Mouse (Mus musculus) stomach, embryonic 15.5 days (tissue): Measurements from ENCODE around the gene Cenpx. TPM values are rescaled to one million over a fixed set of nuclear protein-coding genes. Genes with fewer than 3 reads are reported as not detected.
A peak's percentile ranks its signal among the peaks of the same experiment; 100 is the strongest.

Source experiments
- ATAC-seq: fragments of 200-750 bp; cut with Nextera tagmentation; 2 replicates; pipeline ENCODE4 v1.8.0; 2017; ENCODE audit warnings: low read depth, moderate number of reproducible peaks, moderate TSS enrichment; ENCODE audit not compliant: insufficient read depth, low FRiP score
- H3K27ac ChIP-seq: fragments of 300-500 bp; sonication (generic); 2 replicates; pipeline ENCODE4 v1.5.1; 2015; ENCODE audit warnings: mild to moderate bottlenecking, inconsistent platforms
- H3K27me3 ChIP-seq: fragments of 300-500 bp; sonication (generic); replicated peaks from 2 replicates; pipeline ENCODE4 v1.6.1; 2015; ENCODE audit warnings: inconsistent platforms
- H3K36me3 ChIP-seq: fragments of 300-500 bp; sonication (generic); 2 replicates; pipeline ENCODE4 v1.6.1; 2015; ENCODE audit warnings: inconsistent platforms
- H3K4me1 ChIP-seq: fragments of 300-500 bp; sonication (generic); 2 replicates; pipeline ENCODE4 v1.6.1; 2015; ENCODE audit warnings: inconsistent platforms
- H3K4me2 ChIP-seq: fragments of 300-500 bp; sonication (generic); 2 replicates; pipeline ENCODE4 v1.6.1; 2015; ENCODE audit warnings: mild to moderate bottlenecking, inconsistent platforms
- H3K4me3 ChIP-seq: fragments of 300-500 bp; sonication (generic); replicated peaks from 2 replicates; pipeline ENCODE4 v1.5.1; 2015; ENCODE audit warnings: inconsistent platforms
- H3K9ac ChIP-seq: fragments of 300-500 bp; sonication (generic); 2 replicates; pipeline ENCODE4 v1.6.1; 2015; ENCODE audit warnings: inconsistent platforms
- H3K9me3 ChIP-seq: fragments of 300-500 bp; sonication (generic); 2 replicates; pipeline ENCODE4 v1.6.1; 2016; ENCODE audit warnings: inconsistent platforms
- WGBS: fragments of 180-500 bp; shearing (Covaris S2); methylation state at CpG from one replicate; pipeline ENCODE4 v1.1.7; 2015; 5-methylcytosine and 5-hydroxymethylcytosine counted together
- polyA plus RNA-seq: library from polyadenylated mRNA; unstranded; fragments of >200 nt; fragmentation: Nextera tagmentation; extraction: Ambion mirVana; gene quantifications from 2 replicates; pipeline ENCODE4 v1.2.1, GENCODE M21; 2015

Gene Cenpx
- polyA plus RNA-seq, 1 experiment from 2014 or later: 158 TPM

GRCm38 (mm10) chr11:120709551-120709950 is 4.0 kb downstream of the Cenpx start:
- H3K4me2 ChIP-seq: no peak overlapping the region
- H3K9ac ChIP-seq: no peak overlapping the region
- H3K27ac ChIP-seq: peak overlapping the region; percentile 46
- H3K36me3 ChIP-seq: peaks cover 14% of the 10 kb centered on the region
- 57% methylated on average over 2 of the region's 2 CpGs for WGBS
- H3K4me3 ChIP-seq: no peak overlapping the region
- peaks cover 42% of the 10 kb centered on the region for H3K4me1 ChIP-seq
- no peaks in the 10 kb centered on the region for H3K27me3 ChIP-seq
- H3K9me3 ChIP-seq: no peaks in the 10 kb centered on the region
- no peak for ATAC-seq

DNA sequence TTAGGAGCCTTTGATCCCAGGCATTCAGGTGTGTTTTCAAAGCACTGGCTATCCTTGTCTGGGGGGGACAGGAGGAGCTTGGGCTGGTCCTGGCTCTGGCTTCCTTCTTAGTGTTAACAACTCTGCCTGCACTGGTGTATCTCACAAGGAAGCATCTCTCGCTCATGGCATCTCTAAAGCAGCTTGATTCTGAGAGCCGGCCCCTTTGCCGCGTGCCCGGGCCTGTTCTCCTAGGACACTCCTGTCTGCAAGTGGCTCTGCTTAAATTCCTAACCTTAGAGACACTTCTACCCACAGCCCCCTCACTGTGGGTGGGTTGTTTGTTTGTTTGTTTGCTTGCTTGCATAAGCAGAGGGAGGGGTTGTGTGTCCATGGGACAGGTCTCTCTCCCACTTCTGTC is 5.6 kb downstream of the Cenpx start:
- H3K9ac ChIP-seq: no peak overlapping the region
- peaks cover 46% of the 10 kb centered on the region for H3K4me1 ChIP-seq
- peak overlapping the region; percentile 46; the same call in 1 of the 2 replicates for H3K27ac ChIP-seq
- no peak overlapping the region for H3K4me3 ChIP-seq
- peaks cover 14% of the 10 kb centered on the region for H3K36me3 ChIP-seq
- no peaks in the 10 kb centered on the region for H3K9me3 ChIP-seq
- whole genome bisulfite sequencing: 40% methylated on average over 5 of the region's 5 CpGs
- no peak for ATAC-seq
- no peaks in the 10 kb centered on the region for H3K27me3 ChIP-seq
- no peak overlapping the region for H3K4me2 ChIP-seq

- no peak overlapping the region for H3K4me3 ChIP-seq
- no peak overlapping the region for H3K9ac ChIP-seq
- peaks cover 39% of the 10 kb centered on the region for H3K4me1 ChIP-seq
- WGBS: 35% methylated on average over 11 of the region's 12 CpGs
- peaks cover 14% of the 10 kb centered on the region for H3K36me3 ChIP-seq
- no peaks in the 10 kb centered on the region for H3K27me3 ChIP-seq
- no peak overlapping the region for H3K4me2 ChIP-seq
- H3K9me3 ChIP-seq: no peaks in the 10 kb centered on the region
- no peak for ATAC-seq
- no peak overlapping the region; the same call in 1 of the 2 replicates for H3K27ac ChIP-seq
Observed at GRCm38 (mm10) chr11:120707225-120707624, 6.3 kb downstream of the Cenpx start.

DNA sequence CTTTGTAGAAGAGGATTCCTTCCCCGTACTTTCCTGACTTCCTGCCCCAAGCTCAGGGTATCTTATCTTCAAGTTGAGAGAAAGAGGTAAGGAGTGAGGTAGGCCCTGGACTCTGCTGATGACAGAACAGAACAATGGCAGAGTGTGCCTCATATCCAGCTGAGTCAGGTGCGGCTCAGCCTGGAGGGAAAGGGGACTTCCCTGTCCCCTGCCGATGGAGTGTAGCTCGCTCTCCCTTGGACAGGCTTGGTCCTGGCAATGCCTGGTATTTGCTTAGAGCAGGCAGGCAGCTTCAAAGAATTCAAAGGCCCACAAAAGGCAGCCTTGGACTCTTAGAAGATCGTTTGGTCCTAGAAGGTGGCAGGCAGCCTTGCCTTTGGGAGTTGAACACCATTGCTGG is 7.4 kb downstream of the Cenpx start:
- peaks cover 36% of the 10 kb centered on the region for H3K4me1 ChIP-seq
- ATAC-seq: 0 out of 2 replicates have a peak, but pooled peaks have one; percentile 24

DNA sequence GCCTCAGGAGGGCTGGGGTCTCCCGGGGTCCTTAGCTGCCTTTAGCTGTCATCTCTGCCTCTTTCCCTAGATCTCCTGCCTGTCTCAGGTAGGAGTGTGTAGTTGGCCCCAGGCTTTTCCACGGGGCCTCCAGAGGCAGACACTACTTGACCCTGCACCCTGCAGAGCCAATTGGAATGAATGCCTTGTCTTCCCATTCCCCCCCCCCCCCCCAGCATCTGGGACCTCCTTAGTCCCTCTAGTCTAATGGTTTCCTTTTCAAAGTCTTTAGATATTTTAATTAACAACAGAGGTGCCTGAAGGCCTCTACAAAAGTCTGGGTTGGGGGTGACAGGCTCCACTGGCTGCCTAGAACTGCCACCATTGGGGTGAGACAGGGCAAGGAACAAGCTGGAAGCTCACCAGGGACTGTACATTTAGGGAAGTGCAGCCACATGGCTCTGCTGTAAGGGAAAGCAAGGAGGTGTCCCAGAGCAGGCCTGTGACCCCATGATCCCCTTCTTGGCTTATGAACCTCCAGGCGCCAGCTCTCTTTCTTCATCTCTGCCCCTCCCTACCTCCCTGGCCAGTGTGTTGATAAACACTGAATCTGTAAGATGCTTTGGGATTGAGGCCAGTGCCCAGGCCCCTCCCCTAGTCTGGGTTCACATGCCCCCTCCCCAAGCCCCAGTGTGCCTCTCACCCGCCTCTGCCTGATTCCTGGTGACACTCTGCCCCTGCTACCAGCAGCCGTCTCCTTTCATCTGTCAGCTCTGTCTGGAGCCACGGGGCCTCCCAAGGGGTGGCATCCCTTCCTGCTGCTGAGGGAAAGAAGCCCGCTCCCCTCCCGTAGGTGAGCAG is 8.8 kb downstream of the Cenpx start:
- peaks cover 36% of the 10 kb centered on the region for H3K4me1 ChIP-seq
- H3K9ac ChIP-seq: no peak overlapping the region
- H3K36me3 ChIP-seq: peaks cover 13% of the 10 kb centered on the region; the same call in 1 of the 2 replicates
- WGBS: 35% methylated on average over 8 of the region's 8 CpGs
- no peak for ATAC-seq
- H3K27ac ChIP-seq: no peak overlapping the region; the same call in 1 of the 2 replicates
- H3K4me2 ChIP-seq: no peak overlapping the region
- no peaks in the 10 kb centered on the region for H3K9me3 ChIP-seq
- no peaks in the 10 kb centered on the region for H3K27me3 ChIP-seq
- H3K4me3 ChIP-seq: no peak overlapping the region

More for the DNA sequence above, 7.4 kb downstream of the Cenpx start:
- H3K9ac ChIP-seq: no peak overlapping the region
- H3K36me3 ChIP-seq: peaks cover 15% of the 10 kb centered on the region
- H3K27ac ChIP-seq: no peak overlapping the region
- H3K4me3 ChIP-seq: no peak overlapping the region
- 59% methylated on average over 5 of the region's 5 CpGs for WGBS
- H3K9me3 ChIP-seq: no peaks in the 10 kb centered on the region
- no peak overlapping the region for H3K4me2 ChIP-seq
- H3K27me3 ChIP-seq: no peaks in the 10 kb centered on the region

GRCm38 (mm10) chr11:120703696-120704454 is 9.7 kb downstream of the Cenpx start:
- Histone ChIP-seq H3K4me3 (no peak overlapping the region), H3K9me3 (no peaks in the 10 kb centered on the region), H3K27ac (no peak overlapping the region), H3K27me3 (no peaks in the 10 kb centered on the region), H3K4me2 (no peak overlapping the region), H3K36me3 (peaks cover 11% of the 10 kb centered on the region; the same call in 1 of the 2 replicates), H3K4me1 (peaks cover 30% of the 10 kb centered on the region), H3K9ac (no peak overlapping the region)
- ATAC-seq: 0 out of 2 replicates have a peak, but pooled peaks have one; percentile 8
- WGBS: 50% methylated on average over 15 of the region's 15 CpGs

- no peaks in the 10 kb centered on the region for H3K27me3 ChIP-seq
- H3K4me3 ChIP-seq: no peak overlapping the region
- H3K4me1 ChIP-seq: peaks cover 7% of the 10 kb centered on the region
- no peaks in the 10 kb centered on the region for H3K9me3 ChIP-seq
- H3K27ac ChIP-seq: peak overlapping the region; percentile 44
- WGBS: 55% methylated on average over 10 of the region's 10 CpGs
- 0 out of 2 replicates have a peak, but pooled peaks have one; percentile 16 for ATAC-seq
- no peak overlapping the region for H3K4me2 ChIP-seq
- peaks cover 8% of the 10 kb centered on the region; the same call in 1 of the 2 replicates for H3K36me3 ChIP-seq
- no peak overlapping the region for H3K9ac ChIP-seq
Observed at GRCm38 (mm10) chr11:120697741-120698140, 15.8 kb downstream of the Cenpx start.

DNA sequence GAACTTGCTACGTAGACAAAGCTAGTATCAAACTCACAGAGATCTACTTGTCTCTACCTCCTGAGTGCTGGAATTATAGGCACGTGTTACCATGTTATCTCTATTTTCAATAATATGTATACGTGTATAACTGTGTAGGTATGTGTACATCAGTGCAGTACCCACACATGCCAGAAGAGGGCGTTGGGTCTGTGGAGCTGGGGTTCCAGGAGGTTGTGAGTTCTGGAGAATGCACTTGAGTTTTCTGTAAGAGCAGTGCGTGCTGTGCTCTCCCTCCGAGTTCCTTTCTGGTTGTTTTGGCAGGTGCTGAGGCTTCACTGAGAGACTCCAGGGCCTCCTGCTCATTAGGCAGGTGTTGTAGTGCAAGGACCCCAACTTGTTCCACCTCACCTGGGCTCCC is 17.0 kb downstream of the Cenpx start:
- Histone ChIP-seq H3K9me3 (no peaks in the 10 kb centered on the region), H3K27me3 (no peaks in the 10 kb centered on the region), H3K9ac (no peak overlapping the region), H3K4me2 (no peak overlapping the region), H3K36me3 (peaks cover 8% of the 10 kb centered on the region; the same call in 1 of the 2 replicates), H3K4me1 (peaks cover 7% of the 10 kb centered on the region), H3K4me3 (no peak overlapping the region), H3K27ac (no peak overlapping the region)
- no peak for ATAC-seq
- WGBS: 92% methylated on average over 6 of the region's 6 CpGs

GRCm38 (mm10) chr11:120695641-120696040 is 17.9 kb downstream of the Cenpx start:
- WGBS: 39% methylated on average over 12 of the region's 12 CpGs

DNA sequence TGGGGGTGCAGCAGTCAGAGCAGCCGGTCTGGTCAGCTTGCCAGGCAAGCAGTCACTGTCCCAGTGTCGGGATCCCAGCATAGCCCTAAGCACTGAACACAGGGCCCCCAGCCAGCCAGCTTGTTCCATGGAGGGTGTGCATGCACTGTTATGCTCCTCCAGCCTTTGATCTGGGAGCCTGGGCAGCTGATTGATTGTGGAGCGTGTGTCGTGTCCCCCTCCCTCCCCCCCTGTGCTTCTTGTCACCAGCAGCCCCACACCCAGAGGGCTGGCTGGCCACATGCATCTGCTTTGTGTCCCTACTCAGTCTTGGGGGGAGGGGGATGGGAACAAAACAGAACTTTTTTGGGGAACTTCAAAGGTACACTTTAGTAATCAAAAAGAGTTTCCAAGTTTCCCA is 18.4 kb downstream of the Cenpx start:
- 0 out of 2 replicates have a peak, but pooled peaks cover 6% of the 10 kb centered on the region for H3K36me3 ChIP-seq

More at GRCm38 (mm10) chr11:120695641-120696040, 17.9 kb downstream of the Cenpx start:
- H3K27me3 ChIP-seq: no peaks in the 10 kb centered on the region
- peak overlapping the region; percentile 33 for H3K27ac ChIP-seq
- H3K9me3 ChIP-seq: no peaks in the 10 kb centered on the region
- H3K9ac ChIP-seq: no peak overlapping the region
- ATAC-seq: peak; percentile 7; the same call in 1 of the 2 replicates
- 0 out of 2 replicates have a peak, but pooled peaks cover 3% of the 10 kb centered on the region for H3K36me3 ChIP-seq
- H3K4me2 ChIP-seq: no peak overlapping the region
- H3K4me1 ChIP-seq: peaks cover 7% of the 10 kb centered on the region
- no peak overlapping the region for H3K4me3 ChIP-seq

DNA sequence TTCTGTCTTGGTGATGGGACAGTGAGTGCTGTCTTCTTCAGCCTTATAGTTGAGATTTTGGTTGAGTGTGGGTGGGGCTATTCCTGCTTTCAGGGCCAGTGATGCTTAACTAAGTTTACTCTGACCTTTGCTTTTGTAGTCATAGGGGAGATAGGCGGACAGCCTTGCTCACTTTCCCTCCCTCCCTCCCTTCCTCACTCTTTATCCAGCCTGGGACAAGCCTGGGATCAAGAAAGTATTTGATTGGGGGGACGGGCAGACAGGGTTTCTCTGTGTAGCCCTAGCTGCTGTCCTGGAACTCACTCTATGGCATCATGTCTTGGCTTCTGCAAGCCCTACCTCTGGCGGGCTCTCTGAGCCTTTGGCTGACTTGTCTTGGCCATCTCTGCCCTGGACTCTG is 20.1 kb downstream of the Cenpx start:
- Histone ChIP-seq H3K4me2 (no peak overlapping the region), H3K4me3 (no peak overlapping the region), H3K4me1 (peaks cover 7% of the 10 kb centered on the region), H3K27ac (no peak overlapping the region), H3K27me3 (no peaks in the 10 kb centered on the region), H3K9me3 (no peaks in the 10 kb centered on the region), H3K9ac (no peak overlapping the region), H3K36me3 (0 out of 2 replicates have a peak, but pooled peaks cover 17% of the 10 kb centered on the region)
- 66% methylated on average over 3 of the region's 3 CpGs for WGBS
- no peak for ATAC-seq

More for the DNA sequence above, 18.4 kb downstream of the Cenpx start:
- H3K4me2 ChIP-seq: no peak overlapping the region
- WGBS: 16% methylated on average over 4 of the region's 4 CpGs
- peak overlapping the region; percentile 33 for H3K27ac ChIP-seq
- ATAC-seq: peak; percentile 63; the same call in 1 of the 2 replicates
- H3K27me3 ChIP-seq: no peaks in the 10 kb centered on the region
- H3K4me1 ChIP-seq: peaks cover 7% of the 10 kb centered on the region
- H3K4me3 ChIP-seq: no peak overlapping the region
- no peak overlapping the region for H3K9ac ChIP-seq
- no peaks in the 10 kb centered on the region for H3K9me3 ChIP-seq
